Mouse (Mus musculus) effector memory CD4-positive, alpha-beta T cell, adult 5 months (primary cell): ENCODE results near the gene Thtpa. TPM values are rescaled to one million over a fixed set of nuclear protein-coding genes. Genes with fewer than 3 reads are reported as not detected.

ENCODE experiments used
- polyA plus RNA-seq: library from polyadenylated mRNA; unstranded; fragments of 100-300 nt; shearing (Covaris generic); gene quantifications from one replicate; pipeline ENCODE4 v1.2.1, GENCODE M21; 2017

Gene Thtpa
- polyA plus RNA-seq, result 10.8 TPM

GRCm38 (mm10) chr14:55094704-55095231 lies at the start of gene Thtpa:
Gene Thtpa (plus strand): TSS chr14:55094784.

GRCm38 (mm10) chr14:55092011-55092577 lies 2.5 kb upstream of the Thtpa start, which contains the start of gene Zfhx2:
Gene Zfhx2 (minus strand): TSS chr14:55092324.

GRCm38 (mm10) chr14:55105836-55106809 lies 11.5 kb downstream of the Thtpa start, which contains the start of gene Ap1g2:
Gene Ap1g2 (minus strand): TSS chr14:55106593.

GRCm38 (mm10) chr14:55116425-55117200 lies 22.0 kb downstream of the Thtpa start, which contains the start of gene Jph4:
Gene Jph4 (minus strand): TSS chr14:55116935.

Other genes with a start within 250 kb of the Thtpa start
- gene Homez, start 223.8 kb upstream of the Thtpa start, polyA plus RNA-seq, result 7.2 TPM
- 2.8 TPM for gene Ppp1r3e, start 217.2 kb upstream of the Thtpa start, polyA plus RNA-seq
- gene Bcl2l2, start 211.4 kb upstream of the Thtpa start, polyA plus RNA-seq, result 0.16 TPM
- gene Gm20521, start 211.3 kb upstream of the Thtpa start, polyA plus RNA-seq, result not detected
- 198 TPM for gene Pabpn1, start 202.3 kb upstream of the Thtpa start, polyA plus RNA-seq
- 1.7 TPM for gene Slc22a17, start 181.7 kb upstream of the Thtpa start, polyA plus RNA-seq
- gene Efs, start 168.7 kb upstream of the Thtpa start, polyA plus RNA-seq, result not detected
- not detected for gene Il25, start 162.1 kb upstream of the Thtpa start, polyA plus RNA-seq
- not detected for gene Cmtm5, start 158.5 kb upstream of the Thtpa start, polyA plus RNA-seq
- gene Myh6, start 127.9 kb upstream of the Thtpa start, polyA plus RNA-seq, result not detected
- gene Gm17428, start 117.9 kb upstream of the Thtpa start, polyA plus RNA-seq, result not detected
- not detected for gene Myh7, start 100.2 kb upstream of the Thtpa start, polyA plus RNA-seq
- gene Ngdn, start 79.3 kb upstream of the Thtpa start, polyA plus RNA-seq, result 107 TPM
- gene Zfhx2, start 2.5 kb upstream of the Thtpa start, polyA plus RNA-seq, result 13.4 TPM
- 145 TPM for gene Ap1g2, start 11.8 kb downstream of the Thtpa start, polyA plus RNA-seq
- not detected for gene Jph4, start 22.2 kb downstream of the Thtpa start, polyA plus RNA-seq
- not detected for gene Dhrs2, start 127.2 kb downstream of the Thtpa start, polyA plus RNA-seq